Mouse (Mus musculus): ENCODE data around the gene Neurl4. TPM values are rescaled to one million over a fixed set of nuclear protein-coding genes. Genes with fewer than 3 reads are reported as not detected.
A peak's percentile ranks its signal among the peaks of the same experiment; 100 is the strongest.

The Neurl4 gene
- total and polyA plus RNA-seq, 2 experiments, result 10.1 to 20.7 TPM

DNA sequence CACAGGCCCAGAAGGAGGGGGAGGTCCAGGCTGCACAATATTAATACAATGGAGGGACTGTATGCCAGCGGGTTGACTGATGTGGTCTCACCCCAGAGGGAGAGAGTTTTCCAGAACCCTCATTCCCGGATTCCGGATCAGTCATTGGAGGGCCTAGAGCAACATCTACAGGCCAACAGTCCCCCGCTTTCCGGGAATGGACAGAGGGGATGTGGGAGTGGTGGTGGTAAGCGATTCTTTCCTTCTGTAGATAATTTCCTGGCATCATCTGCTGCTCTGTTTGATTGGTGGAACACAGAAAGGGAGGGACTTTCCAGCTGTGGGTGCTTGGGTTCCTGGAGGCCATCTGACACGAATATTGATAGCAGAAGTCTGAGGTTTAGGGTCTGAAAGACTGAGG is 24.7 kb upstream of the Neurl4 start:
- Histone ChIP-seq H3K4me1 (ENCODE audit: control insufficient read depth, insufficient read depth, low read length) (no peaks in the 10 kb centered on the region), H3K79me2 (ENCODE audit: control insufficient read depth, insufficient read depth, low read length) (no peaks in the 10 kb centered on the region), H3K9ac (ENCODE audit: low read depth, low read length) (no peak overlapping the region), H3K4me3 (ENCODE audit: insufficient read depth, low read depth, low read length) (no peak overlapping the region), H3K36me3 (ENCODE audit: control insufficient read depth, insufficient read depth, low read length) (no peaks in the 10 kb centered on the region), H3K27me3 (ENCODE audit: control insufficient read depth, insufficient read depth, low read length) (no peaks in the 10 kb centered on the region), H3K27ac (replicated peaks; ENCODE audit: insufficient read depth, low read depth, low read length) (no peak overlapping the region)
- WGBS, result 67% methylated on average over 7 of the region's 7 CpGs
- TF ChIP-seq CTCF (IDR thresholded peaks at IDR 0.05; ENCODE audit: low read depth, low read length), result no peak
- TF ChIP-seq POLR2A (IDR thresholded peaks at IDR 0.05; ENCODE audit: extremely low read depth, insufficient read depth, low read length), result no peak
- no peak for DNase-seq (ENCODE audit: extremely low read depth, low read depth, low spot score)

DNA sequence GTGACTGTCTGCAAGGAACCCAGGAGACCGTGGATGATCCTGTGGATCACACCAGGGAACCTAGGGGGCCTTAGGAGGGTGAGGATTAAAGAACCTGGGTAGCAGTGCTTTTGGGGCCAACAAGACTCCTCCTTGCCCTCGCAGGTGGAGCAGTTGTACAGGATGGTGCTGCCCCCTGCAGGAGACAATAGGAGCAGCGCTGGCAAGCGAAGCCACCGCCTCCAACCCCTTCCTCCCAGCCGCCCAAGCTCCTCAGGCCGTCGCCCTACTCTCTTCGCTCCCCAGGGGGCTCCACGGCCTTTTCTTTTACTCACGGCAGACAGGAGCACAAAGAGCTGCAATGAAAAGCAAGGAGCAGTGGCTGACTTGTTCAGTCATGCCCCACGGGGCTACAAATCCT is 24.0 kb upstream of the Neurl4 start:
- H3K27ac ChIP-seq (replicated peaks; ENCODE audit: insufficient read depth, low read depth, low read length), result no peak overlapping the region
- H3K79me2 ChIP-seq (ENCODE audit: control insufficient read depth, insufficient read depth, low read length), result no peaks in the 10 kb centered on the region
- 4% methylated on average over 12 of the region's 12 CpGs for WGBS
- H3K4me1 ChIP-seq (ENCODE audit: control insufficient read depth, insufficient read depth, low read length), result 0 out of 2 replicates have a peak, but pooled peaks cover 3% of the 10 kb centered on the region
- no peaks in the 10 kb centered on the region for H3K27me3 ChIP-seq (ENCODE audit: control insufficient read depth, insufficient read depth, low read length)
- H3K36me3 ChIP-seq (ENCODE audit: control insufficient read depth, insufficient read depth, low read length), result no peaks in the 10 kb centered on the region
- DNase-seq (ENCODE audit: extremely low read depth, low read depth, low spot score), result peak; percentile 46
- H3K4me3 ChIP-seq (ENCODE audit: insufficient read depth, low read depth, low read length), result no peak overlapping the region
- TF ChIP-seq POLR2A (IDR thresholded peaks at IDR 0.05; ENCODE audit: extremely low read depth, insufficient read depth, low read length), result no peak
- TF ChIP-seq CTCF (IDR thresholded peaks at IDR 0.05; ENCODE audit: low read depth, low read length), result peak; percentile 96
- no peak overlapping the region for H3K9ac ChIP-seq (ENCODE audit: low read depth, low read length)

DNA sequence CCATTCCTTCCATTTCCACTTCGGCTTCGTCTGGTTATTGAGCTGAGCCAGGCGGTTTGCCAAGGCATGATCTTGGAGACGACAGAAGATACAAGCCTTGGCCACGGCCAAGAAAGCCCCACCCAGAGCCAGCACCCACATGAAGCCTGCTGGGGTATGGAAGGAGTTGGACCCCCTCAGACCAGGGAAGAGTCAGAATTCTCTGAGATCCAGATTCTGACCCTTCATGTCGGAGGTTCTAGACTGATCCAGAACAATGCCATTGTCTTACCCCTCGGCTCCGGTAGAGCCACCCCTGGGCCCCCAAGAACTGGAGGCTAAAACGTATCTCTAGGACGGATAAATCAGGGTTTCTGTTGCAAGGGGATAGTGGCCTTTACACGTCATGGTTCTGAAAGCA is 23.0 kb upstream of the Neurl4 start, which contains the start of gene Tmem95:
Gene Tmem95, minus strand, starts transcription at position 141 of the 400 bp plus-strand sequence.
- no peaks in the 10 kb centered on the region for H3K36me3 ChIP-seq (ENCODE audit: control insufficient read depth, insufficient read depth, low read length)
- H3K79me2 ChIP-seq (ENCODE audit: control insufficient read depth, insufficient read depth, low read length), result no peaks in the 10 kb centered on the region
- WGBS, result 89% methylated on average over 11 of the region's 11 CpGs
- DNase-seq (ENCODE audit: extremely low read depth, low read depth, low spot score), result no peak
- no peak within 1 kb of the TSS for H3K9ac ChIP-seq (ENCODE audit: low read depth, low read length)
- H3K27me3 ChIP-seq (ENCODE audit: control insufficient read depth, insufficient read depth, low read length), result no peaks in the 10 kb centered on the region
- H3K4me1 ChIP-seq (ENCODE audit: control insufficient read depth, insufficient read depth, low read length), result 0 out of 2 replicates have a peak, but pooled peaks cover 3% of the 10 kb centered on the region
- no peak within 1 kb of the TSS for H3K27ac ChIP-seq (replicated peaks; ENCODE audit: insufficient read depth, low read depth, low read length)
- TF ChIP-seq POLR2A (IDR thresholded peaks at IDR 0.05; ENCODE audit: extremely low read depth, insufficient read depth, low read length), result no peak
- TF ChIP-seq CTCF (IDR thresholded peaks at IDR 0.05; ENCODE audit: low read depth, low read length), result no peak
- no peak within 1 kb of the TSS for H3K4me3 ChIP-seq (ENCODE audit: insufficient read depth, low read depth, low read length)

DNA sequence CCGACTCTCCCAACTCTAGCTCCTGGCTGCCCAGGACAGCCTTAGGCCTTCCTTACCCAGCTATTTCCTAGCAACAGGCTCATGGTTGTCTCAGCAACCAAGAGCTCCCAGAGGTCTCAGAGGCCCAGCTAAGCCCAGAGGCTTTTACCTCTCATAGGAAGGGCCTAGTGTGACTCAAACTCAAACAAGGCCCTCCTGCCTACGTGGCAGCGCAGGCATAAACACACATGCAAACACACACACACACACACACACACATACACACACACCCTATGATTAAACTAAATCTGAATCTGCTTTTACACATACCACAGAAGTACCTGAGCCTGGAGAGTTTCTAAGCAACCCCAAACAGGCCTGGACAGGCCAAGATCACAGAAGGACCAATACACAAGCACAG is 22.5 kb upstream of the Neurl4 start:
- no peak for DNase-seq (ENCODE audit: extremely low read depth, low read depth, low spot score)
- no peak overlapping the region for H3K27ac ChIP-seq (replicated peaks; ENCODE audit: insufficient read depth, low read depth, low read length)
- TF ChIP-seq CTCF (IDR thresholded peaks at IDR 0.05; ENCODE audit: low read depth, low read length), result no peak
- TF ChIP-seq POLR2A (IDR thresholded peaks at IDR 0.05; ENCODE audit: extremely low read depth, insufficient read depth, low read length), result no peak
- no peaks in the 10 kb centered on the region for H3K36me3 ChIP-seq (ENCODE audit: control insufficient read depth, insufficient read depth, low read length)
- H3K4me1 ChIP-seq (ENCODE audit: control insufficient read depth, insufficient read depth, low read length), result 0 out of 2 replicates have a peak, but pooled peaks cover 3% of the 10 kb centered on the region
- no peak overlapping the region for H3K4me3 ChIP-seq (ENCODE audit: insufficient read depth, low read depth, low read length)
- H3K79me2 ChIP-seq (ENCODE audit: control insufficient read depth, insufficient read depth, low read length), result no peaks in the 10 kb centered on the region
- no peaks in the 10 kb centered on the region for H3K27me3 ChIP-seq (ENCODE audit: control insufficient read depth, insufficient read depth, low read length)
- 92% methylated on average over 3 of the region's 3 CpGs for WGBS
- H3K9ac ChIP-seq (ENCODE audit: low read depth, low read length), result no peak overlapping the region

DNA sequence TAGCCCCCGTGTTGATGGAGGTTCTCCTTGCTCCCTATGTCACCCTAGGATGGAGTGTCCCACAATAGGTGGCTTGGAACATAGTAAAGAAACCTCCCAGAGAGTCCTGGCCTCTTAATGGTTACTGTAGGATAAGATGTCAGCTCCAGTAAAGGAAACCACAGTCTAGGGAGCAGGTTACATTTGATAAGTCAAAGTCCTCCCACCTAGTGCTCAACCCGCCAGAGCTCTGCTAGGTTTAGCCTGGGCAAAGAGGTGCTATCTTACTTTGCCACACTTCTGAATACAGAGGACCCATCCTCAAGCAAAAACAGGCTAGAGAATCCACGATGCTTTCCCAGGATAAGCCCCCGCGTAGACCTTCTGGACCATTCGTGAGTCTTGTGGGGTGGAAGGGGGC is 21.9 kb upstream of the Neurl4 start:
- 88% methylated on average over 6 of the region's 6 CpGs for WGBS
- H3K36me3 ChIP-seq (ENCODE audit: control insufficient read depth, insufficient read depth, low read length), result no peaks in the 10 kb centered on the region
- H3K27ac ChIP-seq (replicated peaks; ENCODE audit: insufficient read depth, low read depth, low read length), result no peak overlapping the region
- no peak for DNase-seq (ENCODE audit: extremely low read depth, low read depth, low spot score)
- H3K79me2 ChIP-seq (ENCODE audit: control insufficient read depth, insufficient read depth, low read length), result no peaks in the 10 kb centered on the region
- 0 out of 2 replicates have a peak, but pooled peaks cover 3% of the 10 kb centered on the region for H3K4me1 ChIP-seq (ENCODE audit: control insufficient read depth, insufficient read depth, low read length)
- TF ChIP-seq POLR2A (IDR thresholded peaks at IDR 0.05; ENCODE audit: extremely low read depth, insufficient read depth, low read length), result no peak
- no peak for TF ChIP-seq CTCF (IDR thresholded peaks at IDR 0.05; ENCODE audit: low read depth, low read length)
- no peaks in the 10 kb centered on the region for H3K27me3 ChIP-seq (ENCODE audit: control insufficient read depth, insufficient read depth, low read length)
- H3K4me3 ChIP-seq (ENCODE audit: insufficient read depth, low read depth, low read length), result no peak overlapping the region
- no peak overlapping the region for H3K9ac ChIP-seq (ENCODE audit: low read depth, low read length)

DNA sequence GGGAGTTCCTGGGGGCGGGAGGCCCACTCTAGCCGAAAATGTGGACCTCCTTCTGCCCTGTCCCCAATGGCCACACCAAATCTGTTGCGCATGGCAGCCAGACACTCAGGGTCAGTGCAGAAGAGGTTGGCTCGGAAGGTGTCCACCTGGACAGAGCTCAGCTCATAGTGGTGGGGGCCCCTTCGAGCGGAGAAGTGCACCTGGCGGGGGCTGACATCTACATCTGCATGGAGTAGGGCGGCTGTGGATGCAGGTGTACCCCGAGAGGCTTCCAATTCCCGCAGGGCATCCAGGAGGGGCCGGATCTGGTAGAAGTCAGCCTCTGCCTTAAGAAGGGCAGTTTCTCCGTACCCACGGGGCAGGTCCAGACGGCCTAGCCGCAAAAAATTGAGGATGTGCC is 21.2 kb upstream of the Neurl4 start:
- WGBS, result 76% methylated on average over 15 of the region's 15 CpGs
- Histone ChIP-seq H3K9ac (ENCODE audit: low read depth, low read length) (peak overlapping the region; percentile 31), H3K4me3 (ENCODE audit: insufficient read depth, low read depth, low read length) (peak overlapping the region; percentile 29), H3K36me3 (ENCODE audit: control insufficient read depth, insufficient read depth, low read length) (no peaks in the 10 kb centered on the region), H3K27ac (replicated peaks; ENCODE audit: insufficient read depth, low read depth, low read length) (no peak overlapping the region), H3K27me3 (ENCODE audit: control insufficient read depth, insufficient read depth, low read length) (no peaks in the 10 kb centered on the region), H3K4me1 (ENCODE audit: control insufficient read depth, insufficient read depth, low read length) (0 out of 2 replicates have a peak, but pooled peaks cover 3% of the 10 kb centered on the region), H3K79me2 (ENCODE audit: control insufficient read depth, insufficient read depth, low read length) (no peaks in the 10 kb centered on the region)
- no peak for DNase-seq (ENCODE audit: extremely low read depth, low read depth, low spot score)
- TF ChIP-seq CTCF (IDR thresholded peaks at IDR 0.05; ENCODE audit: low read depth, low read length), result no peak
- no peak for TF ChIP-seq POLR2A (IDR thresholded peaks at IDR 0.05; ENCODE audit: extremely low read depth, insufficient read depth, low read length)

Data from liver, adult 2 months (tissue).